9 mouse cellular contexts compared by ENCODE assay signal in genomic region chr4:144997887-144998658, GRCm38 (mm10).
DNase-seq lines count a peak whose midpoint lies in the region; ATAC-seq lines count a peak whose summit lies in the region.
"Had no signal": no experiment of that assay in that cellular context is flagged by ENCODE, and none has a peak within 500 bp of the region (broad histone marks: within the 10 kb centered on the region; RNA-seq: fewer than 3 reads in every experiment).

No protein-coding gene starts in this region.

- no peak overlapping the region for H3K9ac ChIP-seq in neural tube, embryonic 13.5 days
- H3K9ac ChIP-seq in neural tube, embryonic 15.5 days (replicated peaks): no peak overlapping the region
- H3K9ac ChIP-seq in embryonic facial prominence, embryonic 12.5 days: no peak overlapping the region
- H3K9ac ChIP-seq in stomach, embryonic 16.5 days (ENCODE audit: low read length): peak overlapping the region; percentile 36; the same call in 1 of the 2 replicates
- no peak overlapping the region for H3K9ac ChIP-seq in hindbrain, embryonic 16.5 days (ENCODE audit: low read depth, low read length)
- H3K9ac ChIP-seq: midbrain, embryonic 12.5 days had no signal

- H3K27ac ChIP-seq in neural tube, embryonic 13.5 days (replicated peaks): peak overlapping the region; percentile 84; the same call in 1 of the 2 replicates
- no peak overlapping the region for H3K27ac ChIP-seq in neural tube, embryonic 15.5 days (replicated peaks)
- peak overlapping the region; percentile 87; the same call in 1 of the 2 replicates for H3K27ac ChIP-seq in embryonic facial prominence, embryonic 12.5 days
- peak overlapping the region; percentile 78 for H3K27ac ChIP-seq in limb, embryonic 10.5 days
- peak overlapping the region; percentile 98 for H3K27ac ChIP-seq in stomach, embryonic 16.5 days (ENCODE audit: low read length)
- no peak overlapping the region for H3K27ac ChIP-seq in hindbrain, embryonic 16.5 days (ENCODE audit: low read depth, low read length)
- H3K27ac ChIP-seq: midbrain, embryonic 12.5 days had no signal

- H3K9me3 ChIP-seq in neural tube, embryonic 13.5 days: no peaks in the 10 kb centered on the region
- no peaks in the 10 kb centered on the region for H3K9me3 ChIP-seq in neural tube, embryonic 15.5 days (replicated peaks)
- H3K9me3 ChIP-seq in embryonic facial prominence, embryonic 12.5 days: no peaks in the 10 kb centered on the region
- no peaks in the 10 kb centered on the region for H3K9me3 ChIP-seq in limb, embryonic 10.5 days (replicated peaks)
- no peaks in the 10 kb centered on the region for H3K9me3 ChIP-seq in stomach, embryonic 16.5 days (replicated peaks; ENCODE audit: control insufficient read depth, low read length)
- no peaks in the 10 kb centered on the region for H3K9me3 ChIP-seq in hindbrain, embryonic 16.5 days (ENCODE audit: control insufficient read depth, low read length)
- H3K9me3 ChIP-seq: midbrain, embryonic 12.5 days had no signal

- H3K27me3 ChIP-seq in neural tube, embryonic 13.5 days: no peaks in the 10 kb centered on the region
- H3K27me3 ChIP-seq in neural tube, embryonic 15.5 days (replicated peaks): no peaks in the 10 kb centered on the region
- H3K27me3 ChIP-seq in embryonic facial prominence, embryonic 12.5 days: no peaks in the 10 kb centered on the region
- no peaks in the 10 kb centered on the region for H3K27me3 ChIP-seq in limb, embryonic 10.5 days (ENCODE audit: low read depth, poor library complexity, severe bottlenecking)
- no peaks in the 10 kb centered on the region for H3K27me3 ChIP-seq in stomach, embryonic 16.5 days (ENCODE audit: control insufficient read depth, insufficient read depth, low read length)
- no peaks in the 10 kb centered on the region for H3K27me3 ChIP-seq in hindbrain, embryonic 16.5 days (replicated peaks; ENCODE audit: control insufficient read depth, insufficient read depth, low read length)
- H3K27me3 ChIP-seq: midbrain, embryonic 12.5 days had no signal

- no peak for DNase-seq in limb, embryonic 10.5 days (ENCODE audit: low spot score)
- no peak for DNase-seq in thymus, postnatal 0 days (ENCODE audit: low spot score)
- no peak for DNase-seq in left cerebral cortex, postnatal 10 days (ENCODE audit: extremely low spot score in 1 of 2, low spot score in 2 of 2)

- no peak for ATAC-seq in neural tube, embryonic 13.5 days (ENCODE audit: low read depth)
- ATAC-seq in neural tube, embryonic 15.5 days (ENCODE audit: low FRiP score): no peak
- ATAC-seq in embryonic facial prominence, embryonic 12.5 days (ENCODE audit: insufficient number of reproducible peaks, insufficient read depth, low FRiP score, low TSS enrichment): no peak
- peak; percentile 35; the same call in 1 of the 2 replicates for ATAC-seq in stomach, embryonic 16.5 days (ENCODE audit: insufficient read depth, low FRiP score)
- ATAC-seq in hindbrain, embryonic 16.5 days: no peak

- peaks cover 47% of the 10 kb centered on the region for H3K4me1 ChIP-seq in neural tube, embryonic 13.5 days (replicated peaks)
- peaks cover 20% of the 10 kb centered on the region for H3K4me1 ChIP-seq in neural tube, embryonic 15.5 days
- H3K4me1 ChIP-seq in embryonic facial prominence, embryonic 12.5 days: peaks cover 57% of the 10 kb centered on the region
- H3K4me1 ChIP-seq in limb, embryonic 10.5 days: peaks cover 42% of the 10 kb centered on the region
- H3K4me1 ChIP-seq in stomach, embryonic 16.5 days (ENCODE audit: control insufficient read depth, insufficient read depth, low read length): peaks cover 50% of the 10 kb centered on the region
- H3K4me1 ChIP-seq in hindbrain, embryonic 16.5 days (ENCODE audit: control insufficient read depth, insufficient read depth, low read depth, low read length): peaks cover 13% of the 10 kb centered on the region

- intact Hi-C loops in left cerebral cortex, postnatal 10 days (cut with DNase I): no loop called here

- H3K4me2 ChIP-seq in neural tube, embryonic 13.5 days: no peak overlapping the region
- H3K4me2 ChIP-seq in neural tube, embryonic 15.5 days: no peak overlapping the region
- no peak overlapping the region for H3K4me2 ChIP-seq in embryonic facial prominence, embryonic 12.5 days (replicated peaks)
- H3K4me2 ChIP-seq in stomach, embryonic 16.5 days (ENCODE audit: low read depth, low read length): no peak overlapping the region
- no peak overlapping the region for H3K4me2 ChIP-seq in hindbrain, embryonic 16.5 days (ENCODE audit: low read length)
- H3K4me2 ChIP-seq: midbrain, embryonic 12.5 days had no signal

- no peaks in the 10 kb centered on the region for H3K36me3 ChIP-seq in neural tube, embryonic 13.5 days
- no peaks in the 10 kb centered on the region for H3K36me3 ChIP-seq in neural tube, embryonic 15.5 days
- H3K36me3 ChIP-seq in embryonic facial prominence, embryonic 12.5 days: no peaks in the 10 kb centered on the region
- H3K36me3 ChIP-seq in limb, embryonic 10.5 days: peaks cover 4% of the 10 kb centered on the region; the same call in 1 of the 2 replicates
- no peaks in the 10 kb centered on the region for H3K36me3 ChIP-seq in stomach, embryonic 16.5 days (ENCODE audit: control insufficient read depth, insufficient read depth, low read length)
- H3K36me3 ChIP-seq in hindbrain, embryonic 16.5 days (ENCODE audit: control insufficient read depth, insufficient read depth, low read length): no peaks in the 10 kb centered on the region
- H3K36me3 ChIP-seq: midbrain, embryonic 12.5 days had no signal

- WGBS in neural tube, embryonic 13.5 days: 68% methylated on average over 3 of the region's 3 CpGs
- WGBS in neural tube, embryonic 15.5 days: 56% methylated on average over 3 of the region's 3 CpGs
- WGBS in embryonic facial prominence, embryonic 12.5 days: 47% methylated on average over 3 of the region's 3 CpGs
- 61% methylated on average over 3 of the region's 3 CpGs for WGBS in limb, embryonic 10.5 days
- 36% methylated on average over 3 of the region's 3 CpGs for WGBS in stomach, embryonic 16.5 days
- 71% methylated on average over 3 of the region's 3 CpGs for WGBS in hindbrain, embryonic 16.5 days

- no peak overlapping the region for H3K4me3 ChIP-seq in neural tube, embryonic 13.5 days
- no peak overlapping the region for H3K4me3 ChIP-seq in neural tube, embryonic 15.5 days (replicated peaks)
- no peak overlapping the region for H3K4me3 ChIP-seq in embryonic facial prominence, embryonic 12.5 days
- H3K4me3 ChIP-seq in limb, embryonic 10.5 days: no peak overlapping the region
- H3K4me3 ChIP-seq in stomach, embryonic 16.5 days (replicated peaks; ENCODE audit: low read length): no peak overlapping the region
- no peak overlapping the region for H3K4me3 ChIP-seq in hindbrain, embryonic 16.5 days (ENCODE audit: low read length)
- H3K4me3 ChIP-seq: midbrain, embryonic 12.5 days had no signal

Comparison
In these comparisons a context has a peak if more than half of its experiments do, and no peak if none do; other contexts are left out.
1. H3K27ac ChIP-seq: peak in neural tube, embryonic 13.5 days (single experiment), embryonic facial prominence, embryonic 12.5 days (single experiment), limb, embryonic 10.5 days (single experiment) and stomach, embryonic 16.5 days (single experiment); none in neural tube, embryonic 15.5 days (single experiment) and hindbrain, embryonic 16.5 days (single experiment).